Mouse (Mus musculus) brown adipose tissue, adult 24 weeks (tissue): ENCODE measurements at regions not wholly inside any gene's neighbourhood (a gene's known extent, or its start where the extent isn't known, plus 50 kb on each side); places are given as distances from the start of the nearest gene placed in this dataset.
A peak's percentile ranks its signal among the peaks of the same experiment; 100 is the strongest.

Source experiments
- H3K27ac ChIP-seq: fragments of 200-500 bp; replicated peaks from 2 replicates; pipeline ENCODE4 v1.5.1; 2012; ENCODE audit warnings: low read depth, mild to moderate bottlenecking, low read length
- H3K4me1 ChIP-seq: fragments of 200-500 bp; 2 replicates; pipeline ENCODE4 v1.6.1; 2012; ENCODE audit warnings: low read length, mixed read lengths; ENCODE audit not compliant: control insufficient read depth, insufficient read depth, insufficient read length
- H3K4me3 ChIP-seq: fragments of 200-500 bp; 2 replicates; pipeline ENCODE4 v1.5.1; 2012; ENCODE audit warnings: low read depth, mild to moderate bottlenecking, low read length, moderate library complexity; ENCODE audit not compliant: insufficient read depth

DNA sequence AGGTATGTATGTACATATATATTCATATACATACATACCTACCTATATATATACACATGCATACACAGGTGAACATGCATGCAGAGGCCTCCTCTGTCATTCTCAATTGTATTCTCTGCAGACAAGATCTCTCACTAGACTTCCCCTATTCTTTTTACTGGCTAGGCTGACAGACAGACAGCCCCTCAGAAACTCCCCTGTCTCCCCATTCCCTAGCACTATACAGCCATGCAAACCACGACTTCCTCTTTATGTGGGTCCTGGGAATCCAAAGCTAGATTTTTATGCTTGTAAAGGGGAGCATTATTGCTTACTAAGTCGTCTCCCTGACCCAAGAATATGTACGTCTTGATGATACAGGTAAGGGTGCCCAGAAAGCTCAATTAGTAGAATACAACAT lies 86.9 kb downstream of the Fam124b start:
- no peak overlapping the region for H3K4me3 ChIP-seq
- H3K4me1 ChIP-seq: no peaks in the 10 kb centered on the region
- no peak overlapping the region for H3K27ac ChIP-seq

DNA sequence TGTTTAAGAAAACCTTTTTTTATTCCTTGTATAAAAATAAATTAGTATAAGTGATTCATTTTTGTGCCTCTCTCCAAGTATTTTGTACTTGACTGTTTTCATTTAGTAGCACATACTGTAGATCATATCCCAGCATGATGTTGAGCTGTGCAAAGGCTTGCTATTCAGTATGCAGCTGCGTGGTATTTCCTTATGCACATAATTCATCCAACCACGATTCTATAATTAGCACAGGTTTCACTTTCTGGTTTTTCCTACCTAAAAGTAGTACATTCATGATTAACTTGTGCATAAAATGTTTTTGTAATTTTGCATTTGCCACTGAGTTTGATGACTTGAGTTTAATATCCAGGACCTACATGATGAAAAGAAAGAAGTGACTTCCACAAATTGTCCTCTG lies 94.3 kb downstream of the Fam124b start:
- no peaks in the 10 kb centered on the region for H3K4me1 ChIP-seq
- no peak overlapping the region for H3K4me3 ChIP-seq
- H3K27ac ChIP-seq: no peak overlapping the region

DNA sequence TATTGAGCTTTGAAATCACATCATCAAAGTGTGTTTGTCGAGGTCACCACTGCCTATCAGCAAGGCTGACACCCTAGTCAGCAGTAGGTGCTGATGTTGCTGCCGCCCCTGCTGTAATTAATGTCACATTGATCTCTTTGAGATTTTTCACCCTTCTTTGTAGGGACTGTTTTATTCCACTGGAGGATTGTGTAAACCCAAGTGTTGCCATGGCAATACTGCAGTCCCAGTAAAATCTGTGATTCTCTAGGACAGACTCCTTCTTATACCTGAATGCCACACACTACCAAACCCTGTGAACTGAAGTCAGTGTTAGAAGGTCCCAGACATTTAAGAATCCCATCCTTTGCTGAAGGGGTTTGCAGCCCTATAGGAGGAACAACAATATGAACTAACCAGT lies 102.4 kb downstream of the Fam124b start:
- no peak overlapping the region for H3K27ac ChIP-seq
- no peak overlapping the region for H3K4me3 ChIP-seq
- H3K4me1 ChIP-seq: no peaks in the 10 kb centered on the region

DNA sequence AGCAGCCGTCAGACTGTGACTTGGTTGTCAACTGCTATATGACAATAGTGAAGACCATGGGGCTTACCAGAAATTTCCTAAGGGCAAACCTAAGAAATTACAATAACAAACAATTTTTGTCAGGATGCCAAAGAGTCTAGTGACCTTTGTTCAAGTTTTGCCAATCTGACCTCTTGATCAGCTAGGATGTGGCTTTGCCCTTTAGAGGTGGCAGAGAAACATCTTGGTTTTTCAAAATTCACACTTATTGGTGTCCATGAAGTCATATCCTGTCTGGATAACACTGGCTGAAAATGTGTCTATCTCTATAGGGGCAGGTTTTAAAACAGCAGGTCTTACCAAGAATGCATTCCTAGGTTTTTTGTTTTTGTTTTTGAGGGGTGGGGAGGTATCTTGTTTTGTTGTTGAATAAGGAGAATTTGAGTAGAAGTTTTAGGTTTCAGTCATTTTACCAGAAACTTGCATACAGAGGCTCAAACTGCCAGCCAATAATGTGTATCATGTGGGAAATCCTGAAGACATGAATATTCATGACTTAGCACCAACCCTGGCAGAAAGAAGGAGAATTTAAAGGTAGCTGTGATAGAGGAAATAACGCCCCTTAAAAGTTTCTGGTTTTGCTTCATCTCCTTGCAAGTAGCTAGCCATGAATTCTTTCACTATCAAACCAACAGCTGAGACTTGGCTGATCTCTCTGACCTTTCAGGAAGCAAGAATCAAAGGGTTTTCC lies 110.4 kb downstream of the Fam124b start:
- no peaks in the 10 kb centered on the region for H3K4me1 ChIP-seq
- no peak overlapping the region for H3K27ac ChIP-seq
- no peak overlapping the region for H3K4me3 ChIP-seq

DNA sequence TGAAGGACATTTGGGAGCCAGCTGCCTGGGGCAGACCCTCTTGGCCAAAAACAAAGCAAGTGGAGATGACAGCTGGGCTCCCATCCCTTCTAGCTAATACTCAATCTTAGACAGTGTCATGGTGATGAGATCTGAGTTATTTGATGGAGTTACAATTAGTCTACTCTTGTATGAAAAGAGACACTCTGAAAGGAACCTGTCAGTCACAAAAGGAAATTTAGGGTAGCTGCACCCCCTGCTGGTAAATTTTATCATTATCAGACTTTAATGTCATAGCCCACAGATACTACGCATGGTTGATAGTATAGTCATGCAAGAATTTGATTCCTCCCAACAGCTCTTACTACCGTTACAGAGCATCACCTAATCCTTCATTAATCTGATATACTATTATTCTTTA lies 112.0 kb downstream of the Fam124b start:
- Histone ChIP-seq H3K4me1 (no peaks in the 10 kb centered on the region), H3K4me3 (no peak overlapping the region), H3K27ac (no peak overlapping the region)

DNA sequence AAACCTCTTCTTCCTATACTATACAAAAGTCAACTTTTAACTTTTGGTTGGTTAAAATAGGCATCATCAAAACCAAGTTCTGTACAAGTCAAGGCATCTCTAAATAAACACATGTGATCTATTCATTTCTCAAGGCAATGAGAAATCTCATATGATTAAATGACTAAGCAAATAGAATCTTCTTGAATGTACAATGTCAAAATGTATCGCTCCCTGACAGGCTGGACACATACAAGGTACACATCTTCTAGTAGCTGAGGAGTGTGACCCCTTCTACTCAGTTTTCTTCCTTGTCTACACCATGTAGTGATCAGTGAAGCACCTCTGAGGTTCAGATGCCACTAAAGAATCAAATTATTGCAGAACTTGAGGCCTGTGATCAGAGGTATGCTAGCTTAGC lies 120.0 kb downstream of the Fam124b start:
- Histone ChIP-seq H3K27ac (no peak overlapping the region), H3K4me1 (no peaks in the 10 kb centered on the region), H3K4me3 (no peak overlapping the region)

DNA sequence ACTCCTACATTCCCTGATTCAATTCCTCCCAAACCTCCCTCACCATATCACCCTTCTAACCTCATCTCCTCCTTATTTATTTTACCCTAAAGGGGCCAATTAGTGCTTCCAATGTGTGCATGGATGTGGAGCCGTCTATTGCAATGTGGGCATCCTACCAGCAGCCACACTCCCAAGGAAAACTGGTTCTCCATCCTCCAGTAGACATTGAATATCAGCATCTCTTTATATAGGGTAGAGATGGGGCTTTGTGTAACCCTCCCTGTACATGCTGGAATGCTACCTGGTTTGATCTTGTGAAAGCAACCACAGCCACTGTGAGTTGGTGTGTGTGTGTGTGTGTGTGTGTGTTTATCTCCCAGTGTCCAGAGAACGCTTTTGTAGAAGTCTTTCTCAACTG lies 126.5 kb downstream of the Fam124b start:
- no peak overlapping the region for H3K4me3 ChIP-seq
- H3K27ac ChIP-seq: no peak overlapping the region
- no peaks in the 10 kb centered on the region for H3K4me1 ChIP-seq

DNA sequence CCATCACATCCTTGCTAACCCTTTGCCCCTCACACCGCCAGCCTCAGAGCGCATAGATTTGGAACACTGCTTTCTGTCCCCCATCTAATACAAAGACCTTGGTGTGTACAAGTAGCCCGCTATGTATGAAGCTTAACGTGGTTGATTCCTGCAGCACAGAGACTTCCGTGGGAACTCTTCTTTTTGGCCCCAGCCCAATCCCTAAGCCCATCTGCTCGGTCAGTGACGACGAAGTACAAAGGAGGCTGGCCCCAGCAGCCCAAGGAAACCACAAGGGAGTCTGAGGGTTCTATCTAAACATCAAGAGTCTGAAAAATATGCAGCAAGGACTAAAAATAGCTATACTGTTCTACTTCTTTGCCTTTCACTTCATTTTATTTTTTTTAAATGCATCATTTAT lies 126.9 kb downstream of the Fam124b start:
- no peaks in the 10 kb centered on the region for H3K4me1 ChIP-seq
- 0 out of 2 replicates have a peak overlapping the region, but pooled peaks have one; percentile 18 for H3K27ac ChIP-seq
- H3K4me3 ChIP-seq: no peak overlapping the region

DNA sequence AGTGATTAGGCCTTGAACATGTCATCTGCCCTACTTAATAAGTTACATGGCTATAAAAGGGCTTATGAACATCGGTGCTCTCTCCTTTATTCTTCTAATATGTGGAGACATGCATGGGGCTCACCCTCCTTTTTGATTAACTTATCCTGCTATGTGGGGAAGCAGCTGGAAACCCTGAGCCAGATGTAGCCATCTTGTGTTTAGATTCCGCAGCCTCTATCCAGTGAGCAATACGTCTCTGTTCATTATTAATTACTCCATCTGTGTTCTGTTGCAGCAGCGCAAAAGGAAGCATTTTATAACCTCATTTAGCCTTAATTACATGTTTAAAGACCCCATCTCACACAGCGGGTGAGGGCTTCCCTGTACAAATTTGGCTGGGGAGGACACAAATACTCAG lies 129.6 kb downstream of the Fam124b start:
- Histone ChIP-seq H3K4me1 (no peaks in the 10 kb centered on the region), H3K27ac (no peak overlapping the region), H3K4me3 (no peak overlapping the region)

DNA sequence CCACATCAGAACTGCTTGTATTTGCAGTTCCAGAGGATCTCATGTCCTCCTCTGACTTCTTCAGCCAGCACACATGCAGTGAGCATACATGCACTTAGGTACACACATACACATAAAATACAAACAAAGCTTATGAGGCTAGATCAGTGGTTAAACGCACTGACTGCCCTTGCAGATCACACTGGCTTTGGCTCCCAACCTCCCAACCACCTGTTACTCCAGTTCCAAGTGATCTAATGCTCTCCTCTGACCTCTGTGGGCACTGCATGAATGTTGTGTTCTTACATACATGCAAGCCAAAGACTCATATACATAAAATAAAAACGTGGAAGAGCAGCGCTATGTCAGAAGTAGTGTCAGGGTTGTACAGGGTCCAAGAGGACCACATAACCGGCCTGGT lies 141.9 kb downstream of the Fam124b start:
- H3K4me1 ChIP-seq: 0 out of 2 replicates have a peak, but pooled peaks cover 3% of the 10 kb centered on the region
- H3K27ac ChIP-seq: no peak overlapping the region
- H3K4me3 ChIP-seq: no peak overlapping the region

DNA sequence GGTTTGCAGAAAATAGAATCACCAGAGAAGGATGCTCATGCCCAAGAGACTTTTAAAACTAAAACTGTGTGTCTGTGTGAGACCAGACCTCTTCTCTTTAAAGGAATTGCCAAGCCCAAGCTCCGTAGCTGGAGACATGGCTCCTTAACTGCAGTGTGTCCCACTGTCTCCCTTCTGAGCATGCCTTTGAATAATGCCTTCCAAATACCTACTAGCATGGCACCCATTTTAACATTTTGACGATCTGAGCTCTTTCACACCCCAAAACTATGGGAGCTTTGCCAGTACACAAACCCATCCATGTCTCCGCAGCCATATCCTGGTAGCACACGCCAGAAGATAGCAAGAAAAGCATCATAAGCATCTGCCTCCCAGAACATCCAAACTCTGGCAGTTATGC lies 143.9 kb downstream of the Fam124b start:
- H3K4me1 ChIP-seq: 0 out of 2 replicates have a peak, but pooled peaks cover 3% of the 10 kb centered on the region
- H3K4me3 ChIP-seq: no peak overlapping the region
- no peak overlapping the region for H3K27ac ChIP-seq

DNA sequence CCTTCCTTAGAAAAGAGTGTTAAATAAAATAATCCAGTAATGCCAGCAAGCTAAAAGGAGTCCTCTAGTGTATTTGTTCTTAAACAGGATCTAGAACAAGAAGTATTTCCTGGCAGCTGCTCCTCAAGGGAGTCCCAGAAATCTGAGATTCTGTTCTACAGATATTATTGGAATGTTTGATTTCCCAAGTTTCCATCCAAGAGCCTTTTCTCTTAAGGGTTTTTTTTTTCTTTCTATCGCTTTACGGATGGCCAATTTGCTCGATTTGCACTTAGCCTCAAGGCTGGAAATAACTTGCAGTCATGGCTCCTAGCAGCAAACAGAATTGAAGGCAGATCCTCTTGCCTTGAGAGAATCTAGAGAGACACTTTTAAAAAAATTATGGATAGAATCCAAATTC lies 144.3 kb downstream of the Fam124b start:
- H3K4me1 ChIP-seq: 0 out of 2 replicates have a peak, but pooled peaks cover 3% of the 10 kb centered on the region
- no peak overlapping the region for H3K27ac ChIP-seq
- no peak overlapping the region for H3K4me3 ChIP-seq

DNA sequence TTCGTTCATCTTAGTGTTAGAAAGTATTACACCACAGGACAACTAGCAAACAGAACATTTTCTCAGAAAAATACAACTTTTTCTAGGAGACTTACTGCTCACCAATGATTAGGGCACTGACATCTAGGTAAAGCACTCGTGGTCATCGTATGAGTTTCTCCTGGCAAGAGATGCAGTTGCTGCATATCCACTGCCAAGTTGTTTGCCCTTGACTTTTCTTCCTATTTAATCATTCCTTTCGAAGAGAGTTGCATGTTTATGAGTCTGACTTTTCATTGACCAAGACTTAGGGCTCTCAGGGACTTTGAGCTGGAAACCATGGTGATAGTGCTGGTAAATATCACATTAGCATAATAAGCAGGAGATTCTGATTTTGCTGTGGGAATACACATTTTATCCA lies 149.1 kb downstream of the Fam124b start:
- no peak overlapping the region for H3K4me3 ChIP-seq
- H3K4me1 ChIP-seq: no peaks in the 10 kb centered on the region
- no peak overlapping the region for H3K27ac ChIP-seq

DNA sequence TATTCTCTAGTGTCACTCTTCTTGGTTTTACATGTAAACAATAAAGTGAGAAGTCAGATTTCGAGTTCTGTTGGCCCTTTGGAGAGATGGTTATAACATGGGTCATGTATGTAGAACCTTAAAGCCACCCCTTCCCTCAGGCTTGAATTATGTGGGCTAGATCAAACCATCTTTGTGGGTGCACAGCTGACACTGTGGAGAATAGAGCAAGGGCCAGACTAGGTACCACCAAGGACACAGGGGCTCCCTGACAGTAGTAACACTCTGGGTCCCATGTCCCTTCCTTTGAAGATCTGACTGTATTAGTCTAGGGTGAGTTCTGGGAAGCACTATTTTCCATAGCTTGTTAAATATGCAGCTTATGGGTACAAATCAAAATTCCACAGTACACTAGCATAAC lies 156.2 kb downstream of the Fam124b start:
- no peak overlapping the region for H3K4me3 ChIP-seq
- no peak overlapping the region for H3K27ac ChIP-seq
- no peaks in the 10 kb centered on the region for H3K4me1 ChIP-seq

DNA sequence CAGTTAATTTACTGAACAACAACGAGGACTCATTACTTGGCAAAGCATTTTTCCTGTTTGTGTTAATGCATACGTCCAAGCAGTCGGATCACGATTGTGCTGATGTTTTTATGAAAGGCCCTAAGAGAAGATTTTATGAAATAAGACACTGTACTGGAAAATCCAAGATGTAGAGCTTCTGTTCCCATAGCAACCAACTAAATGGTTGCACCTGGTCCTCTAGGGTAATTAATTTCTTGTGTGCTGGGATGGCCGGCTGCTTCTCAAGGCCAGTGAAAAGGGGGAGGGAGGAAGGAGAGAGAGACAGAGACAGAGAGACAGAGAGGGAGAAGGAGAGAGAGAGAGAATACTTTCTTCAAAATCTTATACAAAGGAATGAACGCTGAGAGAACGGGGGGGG lies 156.6 kb downstream of the Fam124b start:
- Histone ChIP-seq H3K27ac (no peak overlapping the region), H3K4me1 (no peaks in the 10 kb centered on the region), H3K4me3 (no peak overlapping the region)

DNA sequence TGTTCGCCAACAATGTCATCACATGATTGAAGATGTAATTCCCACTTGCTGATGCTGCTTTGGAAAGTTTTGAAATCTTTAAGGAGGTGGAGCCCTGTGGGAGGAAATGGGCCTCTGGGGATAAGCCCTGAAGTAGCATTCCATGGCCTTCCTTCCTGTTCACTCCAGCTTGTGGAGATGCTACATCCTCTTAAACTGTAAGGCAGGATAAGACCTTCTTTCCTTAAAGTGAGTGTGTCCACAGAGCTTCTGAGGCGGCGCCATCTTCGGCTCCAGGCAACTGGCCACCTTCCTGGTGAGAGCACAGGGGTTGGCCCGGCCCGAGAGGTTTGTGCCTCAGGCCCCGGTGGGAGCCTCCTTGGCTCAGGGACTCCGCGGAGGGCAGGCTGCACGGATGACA lies 173.1 kb downstream of the Fam124b start:
- no peak overlapping the region for H3K4me3 ChIP-seq
- H3K27ac ChIP-seq: no peak overlapping the region
- H3K4me1 ChIP-seq: no peaks in the 10 kb centered on the region
